Mouse (Mus musculus) forebrain, embryonic 11.5 days (tissue): Measurements from ENCODE around the gene Jmjd1c. TPM values are rescaled to one million over a fixed set of nuclear protein-coding genes. Genes with fewer than 3 reads are reported as not detected.

Experiments
- ATAC-seq: fragments of 200-750 bp; cut with Nextera tagmentation; replicated peaks from 2 replicates; pipeline ENCODE4 v1.8.0; 2017; ENCODE audit warnings: moderate TSS enrichment; ENCODE audit not compliant: low FRiP score
- DNase-seq: peaks from one replicate; pipeline ENCODE4 v3.0.0-alpha.2; 2017; ENCODE audit warnings: low spot score
- H3K27ac ChIP-seq: fragments of 300-500 bp; sonication (generic); 2 replicates; pipeline ENCODE4 v1.5.1; 2014; ENCODE audit warnings: low read depth, low read length
- H3K27me3 ChIP-seq: fragments of 300-500 bp; sonication (generic); 2 replicates; pipeline ENCODE4 v1.6.1; 2014; ENCODE audit warnings: mild to moderate bottlenecking, low read length, mixed read lengths; ENCODE audit not compliant: control insufficient read depth, insufficient read depth
- H3K36me3 ChIP-seq: fragments of 300-500 bp; sonication (generic); 2 replicates; pipeline ENCODE4 v1.6.1; 2014; ENCODE audit warnings: mild to moderate bottlenecking, low read length, moderate library complexity, mixed read lengths; ENCODE audit not compliant: control insufficient read depth, insufficient read depth
- H3K4me1 ChIP-seq: fragments of 300-500 bp; sonication (generic); replicated peaks from 2 replicates; pipeline ENCODE4 v1.6.1; 2014; ENCODE audit warnings: low read length, mixed read lengths; ENCODE audit not compliant: control insufficient read depth, insufficient read depth
- H3K4me2 ChIP-seq: fragments of 300-500 bp; sonication (generic); 2 replicates; pipeline ENCODE4 v1.6.1; 2014; ENCODE audit warnings: low read depth, mild to moderate bottlenecking, low read length, moderate library complexity, mixed read lengths; ENCODE audit not compliant: severe bottlenecking
- H3K4me3 ChIP-seq: fragments of 300-500 bp; sonication (generic); 2 replicates; pipeline ENCODE4 v1.5.1; 2014; ENCODE audit warnings: low read depth, low read length
- H3K9ac ChIP-seq: fragments of 300-500 bp; sonication (generic); 2 replicates; pipeline ENCODE4 v1.6.1; 2014; ENCODE audit warnings: low read length
- H3K9me3 ChIP-seq: fragments of 300-500 bp; sonication (generic); 2 replicates; pipeline ENCODE4 v1.6.1; 2016; ENCODE audit warnings: low read length, mixed read lengths; ENCODE audit not compliant: control insufficient read depth
- WGBS: fragments of 180-500 bp; shearing (Covaris S2); extraction: QIAGEN DNeasy Blood & Tissue Kit; methylation state at CpG from one replicate; pipeline ENCODE4 v1.1.7; 2014; 5-methylcytosine and 5-hydroxymethylcytosine counted together
- polyA plus RNA-seq: library from polyadenylated mRNA; unstranded; fragments of >200 nt; fragmentation: Nextera tagmentation; extraction: Ambion mirVana; gene quantifications from 2 replicates; pipeline ENCODE4 v1.2.1, GENCODE M21; 2014

Jmjd1c gene
- polyA plus RNA-seq, 1 experiment from 2014 or later: 55.7 TPM

DNA sequence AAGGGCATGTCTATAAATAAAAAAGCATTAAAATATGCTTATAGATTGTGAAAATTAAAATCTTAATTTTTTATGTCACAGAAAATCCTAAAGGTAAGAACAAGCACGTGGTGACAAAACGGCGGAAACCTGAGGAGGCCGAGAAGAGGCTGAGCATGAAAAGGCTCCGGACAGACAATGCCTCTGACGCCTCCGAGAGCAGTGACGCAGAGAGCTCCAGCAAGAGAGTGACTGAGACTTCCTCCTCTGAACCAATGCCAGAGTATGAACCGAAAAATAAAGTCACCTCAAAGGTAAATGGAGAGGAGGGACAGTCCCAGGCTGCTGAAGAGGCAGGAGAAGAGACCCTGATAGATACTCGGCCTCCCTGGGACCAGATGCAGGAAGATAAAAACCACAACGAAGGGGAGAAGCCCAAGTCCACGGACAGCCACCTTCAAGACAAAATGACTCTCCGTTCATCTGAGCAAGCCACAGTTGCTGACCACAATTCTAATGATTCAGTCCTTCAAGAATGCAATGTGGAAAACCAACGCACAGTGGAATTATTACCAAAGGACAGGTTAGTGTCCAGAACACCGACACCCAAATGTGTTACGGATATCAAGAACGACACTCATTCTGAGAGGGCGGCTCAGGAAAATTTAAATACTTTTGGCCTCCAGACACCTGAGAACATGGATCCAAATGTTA, 123.1 kb downstream of the Jmjd1c start:
- no peak overlapping the region for H3K4me3 ChIP-seq
- H3K9ac ChIP-seq: no peak overlapping the region
- DNase-seq (no peak), ATAC-seq (no peak)
- no peaks in the 10 kb centered on the region for H3K4me1 ChIP-seq
- no peaks in the 10 kb centered on the region for H3K27me3 ChIP-seq
- WGBS: 94% methylated on average over 18 of the region's 18 CpGs
- peaks cover 2% of the 10 kb centered on the region; the same call in 1 of the 2 replicates for H3K36me3 ChIP-seq
- no peak overlapping the region for H3K4me2 ChIP-seq
- H3K9me3 ChIP-seq: no peaks in the 10 kb centered on the region
- H3K27ac ChIP-seq: no peak overlapping the region

DNA sequence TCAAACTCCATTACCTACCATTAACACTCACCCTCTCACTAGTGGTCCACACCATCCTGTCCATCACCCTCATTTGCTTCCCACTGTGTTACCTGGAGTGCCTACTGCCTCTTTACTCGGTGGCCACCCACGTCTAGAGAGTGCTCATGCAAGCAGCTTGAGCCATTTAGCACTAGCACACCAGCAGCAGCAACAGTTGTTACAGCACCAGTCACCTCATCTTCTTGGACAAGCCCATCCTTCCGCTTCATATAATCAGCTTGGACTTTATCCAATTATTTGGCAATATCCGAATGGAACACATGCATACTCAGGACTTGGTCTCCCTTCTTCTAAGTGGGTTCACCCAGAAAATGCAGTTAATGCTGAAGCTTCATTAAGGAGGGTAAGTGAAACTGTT, 124.3 kb downstream of the Jmjd1c start:
- Histone ChIP-seq H3K4me3 (no peak overlapping the region), H3K27me3 (no peaks in the 10 kb centered on the region), H3K4me2 (no peak overlapping the region), H3K4me1 (no peaks in the 10 kb centered on the region), H3K27ac (no peak overlapping the region), H3K9ac (no peak overlapping the region), H3K9me3 (no peaks in the 10 kb centered on the region), H3K36me3 (peaks cover 2% of the 10 kb centered on the region; the same call in 1 of the 2 replicates)
- WGBS: 87% methylated on average over 4 of the region's 4 CpGs
- DNase-seq (no peak), ATAC-seq (no peak)

GRCm38 (mm10) chr10:67221284-67221683, 125.4 kb downstream of the Jmjd1c start:
- Histone ChIP-seq H3K36me3 (peaks cover 5% of the 10 kb centered on the region; the same call in 1 of the 2 replicates), H3K27ac (no peak overlapping the region), H3K4me3 (no peak overlapping the region), H3K4me2 (no peak overlapping the region), H3K9ac (no peak overlapping the region), H3K4me1 (no peaks in the 10 kb centered on the region), H3K9me3 (no peaks in the 10 kb centered on the region), H3K27me3 (no peaks in the 10 kb centered on the region)
- WGBS: 64% methylated on average over 5 of the region's 5 CpGs
- no peak for DNase-seq
- no peak for ATAC-seq

- Histone ChIP-seq H3K4me3 (no peak overlapping the region), H3K4me1 (no peaks in the 10 kb centered on the region), H3K36me3 (peaks cover 6% of the 10 kb centered on the region; the same call in 1 of the 2 replicates), H3K9me3 (no peaks in the 10 kb centered on the region), H3K27ac (no peak overlapping the region), H3K4me2 (no peak overlapping the region), H3K27me3 (no peaks in the 10 kb centered on the region), H3K9ac (no peak overlapping the region)
- WGBS: 70% methylated on average over 3 of the region's 4 CpGs
- ATAC-seq (no peak), DNase-seq (no peak)
These were observed 128.0 kb downstream of the Jmjd1c start for GRCm38 (mm10) chr10:67223942-67224341.

DNA sequence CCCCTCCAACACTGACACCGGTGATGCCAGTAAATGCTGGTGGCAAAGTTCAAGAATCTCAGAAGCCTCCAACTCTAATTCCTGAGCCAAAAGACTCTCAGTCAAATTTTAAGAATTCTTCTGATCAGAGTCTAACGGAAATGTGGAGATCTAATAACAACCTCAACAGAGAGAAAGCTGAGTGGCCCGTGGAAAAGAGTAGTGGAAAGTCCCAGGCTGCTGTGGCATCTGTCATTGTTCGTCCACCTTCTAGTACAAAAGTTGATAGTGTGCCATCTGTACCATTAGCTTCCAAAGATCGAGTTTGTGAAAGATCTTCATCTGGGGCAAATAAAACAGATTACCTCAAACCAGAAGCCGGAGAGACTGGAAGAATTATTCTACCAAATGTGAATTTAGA, 129.6 kb downstream of the Jmjd1c start:
- peaks cover 7% of the 10 kb centered on the region; the same call in 1 of the 2 replicates for H3K36me3 ChIP-seq
- ATAC-seq: no peak
- no peak overlapping the region for H3K27ac ChIP-seq
- H3K4me1 ChIP-seq: no peaks in the 10 kb centered on the region
- H3K9ac ChIP-seq: no peak overlapping the region
- H3K4me3 ChIP-seq: no peak overlapping the region
- H3K9me3 ChIP-seq: no peaks in the 10 kb centered on the region
- no peaks in the 10 kb centered on the region for H3K27me3 ChIP-seq
- H3K4me2 ChIP-seq: no peak overlapping the region
- DNase-seq: no peak
- 93% methylated on average over 6 of the region's 6 CpGs for WGBS

DNA sequence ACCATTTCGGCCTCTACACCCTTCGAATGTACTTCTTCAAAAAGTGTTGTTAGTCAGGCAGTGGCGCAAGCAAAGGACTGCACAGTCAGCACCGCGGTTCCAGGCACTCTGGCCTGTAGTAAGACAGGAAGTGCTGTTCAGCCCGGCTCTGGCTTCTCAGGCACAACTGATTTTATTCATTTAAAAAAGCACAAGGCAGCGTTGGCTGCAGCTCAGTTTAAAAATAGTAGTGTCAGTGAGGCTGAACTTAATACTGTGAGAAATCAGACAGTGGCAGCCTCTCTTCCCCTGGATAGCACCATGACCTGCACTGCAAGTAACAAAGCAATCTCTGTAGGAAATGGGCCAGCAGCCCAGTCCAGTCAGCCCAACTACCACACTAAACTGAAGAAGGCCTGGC, 130.2 kb downstream of the Jmjd1c start:
- ATAC-seq: no peak
- Histone ChIP-seq H3K36me3 (peaks cover 10% of the 10 kb centered on the region; the same call in 1 of the 2 replicates), H3K27me3 (no peaks in the 10 kb centered on the region), H3K4me2 (no peak overlapping the region), H3K9ac (no peak overlapping the region), H3K4me3 (no peak overlapping the region), H3K4me1 (no peaks in the 10 kb centered on the region), H3K27ac (no peak overlapping the region), H3K9me3 (no peaks in the 10 kb centered on the region)
- no peak for DNase-seq
- 90% methylated on average over 7 of the region's 7 CpGs for WGBS

GRCm38 (mm10) chr10:67226543-67226942, 130.6 kb downstream of the Jmjd1c start:
- Histone ChIP-seq H3K27ac (no peak overlapping the region), H3K36me3 (peaks cover 10% of the 10 kb centered on the region; the same call in 1 of the 2 replicates), H3K4me3 (no peak overlapping the region), H3K9me3 (no peaks in the 10 kb centered on the region), H3K9ac (no peak overlapping the region), H3K27me3 (no peaks in the 10 kb centered on the region), H3K4me1 (no peaks in the 10 kb centered on the region), H3K4me2 (no peak overlapping the region)
- WGBS: 92% methylated on average over 14 of the region's 14 CpGs
- ATAC-seq (no peak), DNase-seq (no peak)

DNA sequence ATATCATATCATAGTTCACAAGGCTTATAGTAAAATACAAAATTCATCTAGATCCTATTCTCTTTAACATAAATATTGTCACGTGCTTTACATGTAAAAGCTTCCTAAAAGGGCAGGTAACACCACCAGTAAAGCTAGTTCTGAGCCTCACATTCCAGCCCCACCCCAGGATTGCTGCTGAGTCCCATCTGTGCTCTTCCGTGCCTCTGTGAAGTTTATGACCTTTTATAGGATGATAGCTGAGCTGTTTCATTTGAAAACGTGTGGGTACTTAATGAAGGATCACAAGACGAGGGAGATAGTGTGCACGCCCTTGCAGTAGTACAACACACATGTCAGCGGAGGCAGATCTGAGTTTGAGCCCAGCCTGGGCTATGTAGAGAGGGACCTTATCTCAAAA, 134.5 kb downstream of the Jmjd1c start:
- Histone ChIP-seq H3K4me2 (no peak overlapping the region), H3K27me3 (no peaks in the 10 kb centered on the region), H3K4me1 (no peaks in the 10 kb centered on the region), H3K9me3 (no peaks in the 10 kb centered on the region), H3K9ac (no peak overlapping the region), H3K27ac (no peak overlapping the region), H3K4me3 (no peak overlapping the region), H3K36me3 (peaks cover 16% of the 10 kb centered on the region; the same call in 1 of the 2 replicates)
- DNase-seq: no peak
- 89% methylated on average over 6 of the region's 6 CpGs for WGBS
- ATAC-seq: no peak

- H3K27me3 ChIP-seq: no peaks in the 10 kb centered on the region
- WGBS: 86% methylated on average over 4 of the region's 4 CpGs
- no peak overlapping the region for H3K4me3 ChIP-seq
- no peaks in the 10 kb centered on the region for H3K9me3 ChIP-seq
- no peak overlapping the region for H3K27ac ChIP-seq
- H3K36me3 ChIP-seq: peaks cover 4% of the 10 kb centered on the region; the same call in 1 of the 2 replicates
- peak; percentile 61 for DNase-seq
- no peak overlapping the region for H3K9ac ChIP-seq
- ATAC-seq: no peak
- H3K4me1 ChIP-seq: no peaks in the 10 kb centered on the region
- H3K4me2 ChIP-seq: no peak overlapping the region
These were observed 151.2 kb downstream of the Jmjd1c start for GRCm38 (mm10) chr10:67247145-67247544.
